Mouse (Mus musculus) pancreas, adult 10 weeks (tissue): ENCODE measurements around the gene Fam171b. TPM values are rescaled to one million over a fixed set of nuclear protein-coding genes. Genes with fewer than 3 reads are reported as not detected.

Experiments used
- polyA plus RNA-seq: library from polyadenylated mRNA; stranded (reverse); fragments of 350-450 nt; fragmentation: Illumina TruSeq; extraction: RNeasy Lipid Tissue Mini Kit (QIAGEN cat#74804); gene quantifications from one replicate; pipeline ENCODE4 v1.2.3, GENCODE M21; 2015; ENCODE audit warnings: low read depth, low replicate concordance; ENCODE audit not compliant: insufficient read depth

The Fam171b gene
- 0.87 TPM for polyA plus RNA-seq

DNA sequence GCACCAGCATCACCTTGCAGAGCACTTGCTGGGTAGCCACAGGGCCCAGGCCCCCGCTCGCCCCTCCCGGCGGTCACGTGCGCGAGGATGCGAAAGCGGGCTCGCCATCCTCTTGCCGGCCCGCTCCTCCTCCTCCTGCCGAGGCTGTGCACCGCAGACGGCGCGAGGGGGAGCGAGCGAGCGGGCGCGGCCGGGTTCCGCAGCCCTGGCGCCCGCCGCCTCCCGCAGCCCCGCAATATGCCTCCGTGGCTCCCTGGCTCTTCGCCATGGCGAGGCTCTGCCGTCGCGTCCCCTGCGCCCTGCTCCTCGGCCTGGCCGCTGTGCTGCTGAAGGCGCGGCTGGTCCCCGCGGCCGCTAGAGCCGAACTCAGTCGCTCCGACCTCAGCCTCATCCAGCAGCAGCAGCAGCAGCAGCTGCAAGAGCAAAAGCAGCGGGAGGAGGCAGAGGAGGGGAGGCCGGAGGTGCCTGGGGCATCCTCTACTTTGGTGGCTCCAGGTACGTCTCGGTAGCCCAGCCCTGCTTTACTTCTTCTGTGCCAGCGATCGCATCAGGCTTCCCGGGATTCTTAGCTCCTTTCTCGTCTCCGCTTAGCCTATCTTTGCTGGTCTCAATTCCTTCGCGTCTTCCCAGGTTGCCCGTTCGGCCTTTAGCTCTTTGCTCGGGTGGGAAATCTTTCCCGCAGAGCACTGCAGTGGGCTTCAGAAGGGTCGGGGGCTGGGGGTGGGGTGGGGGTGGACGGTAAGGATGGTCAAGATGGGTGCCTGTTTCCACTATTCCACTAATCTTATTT is at the start of gene Fam171b:
Fam171b (plus strand) TSS at position 154 of the 790 bp plus-strand sequence.

Other genes with a start within 250 kb of the Fam171b start
- 23.4 TPM for gene Zc3h15, start 168.2 kb upstream of the Fam171b start, polyA plus RNA-seq
- gene Itgav, start 88.2 kb upstream of the Fam171b start, polyA plus RNA-seq: 7.5 TPM
- gene Zswim2, start 128.6 kb downstream of the Fam171b start, polyA plus RNA-seq: not detected
- gene Gm13698, start 143.1 kb downstream of the Fam171b start, polyA plus RNA-seq: not detected
- not detected for gene Gm13693, start 148.9 kb downstream of the Fam171b start, polyA plus RNA-seq
- gene Gm13695, start 154.7 kb downstream of the Fam171b start, polyA plus RNA-seq: not detected
- not detected for gene Gm13696, start 160.5 kb downstream of the Fam171b start, polyA plus RNA-seq
- not detected for gene Gm13694, start 166.3 kb downstream of the Fam171b start, polyA plus RNA-seq
- not detected for gene Gm13697, start 172.1 kb downstream of the Fam171b start, polyA plus RNA-seq
- gene Gm13691, start 177.9 kb downstream of the Fam171b start, polyA plus RNA-seq: not detected